Mouse (Mus musculus) testis, adult 2 months (tissue): Measurements from ENCODE around the gene Cyb5b.

Source experiments
- CTCF ChIP-seq: fragments of 200-500 bp; IDR thresholded peaks from 2 replicates; pipeline ENCODE4 v1.5.1; 2012; ENCODE audit warnings: low read depth, mild to moderate bottlenecking, inconsistent platforms, low read length, moderate library complexity; ENCODE audit not compliant: control insufficient read depth, insufficient read depth, insufficient replicate concordance
- POLR2A ChIP-seq: fragments of 200-500 bp; IDR thresholded peaks from 2 replicates; pipeline ENCODE4 v1.6.1; 2012; ENCODE audit warnings: low read depth, mild to moderate bottlenecking, inconsistent platforms, low read length, moderate library complexity; ENCODE audit not compliant: control insufficient read depth

DNA sequence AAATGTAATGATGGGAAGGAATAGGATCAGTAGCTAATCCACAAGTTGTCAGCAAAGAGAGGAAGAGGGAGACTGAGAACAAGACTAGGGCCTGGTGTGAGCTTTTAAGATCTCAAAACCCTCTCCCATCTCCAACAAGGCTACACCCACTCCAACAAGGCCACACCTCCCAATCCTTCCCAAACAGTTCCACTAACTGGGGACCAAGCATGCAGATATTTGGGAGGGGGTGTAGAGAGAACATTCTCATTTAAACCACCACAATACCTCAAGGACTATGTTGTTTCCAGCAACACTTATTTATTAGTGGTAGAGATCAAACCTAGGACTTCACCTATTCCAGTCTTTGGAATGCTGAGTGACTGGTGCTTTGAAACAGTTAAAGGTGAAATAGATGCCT, 6.4 kb downstream of the Cyb5b start:
- TF ChIP-seq CTCF: no peak
- TF ChIP-seq POLR2A: no peak
